Mouse (Mus musculus) right cerebral cortex, postnatal 4 days (tissue): ENCODE results near the gene Sult3a2.
"Not testable (repeated sequence)": the region's sequence is repeated elsewhere in the genome, so short reads cannot be mapped to it uniquely, and the experiment has no call there.

ENCODE experiments used
- DNase-seq: peaks from one replicate; pipeline ENCODE4 v3.0.0-alpha.2; 2022

Gene Sult3a2

DNA sequence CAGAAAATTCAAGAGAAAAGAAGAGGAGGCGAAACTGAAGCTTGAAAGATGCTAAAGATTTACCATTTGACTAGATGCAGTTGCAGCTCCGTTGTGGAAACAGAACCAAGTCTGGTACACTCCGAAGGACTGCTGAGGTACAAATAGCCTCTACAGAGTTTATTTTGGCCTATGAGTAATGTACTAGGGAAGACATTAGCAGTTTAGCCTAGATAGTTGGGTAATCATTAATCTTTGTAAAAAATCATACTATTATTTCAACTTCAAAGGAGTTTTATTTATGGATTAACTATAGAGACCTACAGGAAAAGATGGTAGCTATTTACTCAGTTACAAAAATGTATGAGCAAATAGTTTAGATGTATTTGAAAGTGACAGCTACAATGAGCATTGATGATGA, at the start of gene Sult3a2:
Gene Sult3a2 (minus strand): TSS at position 101 of the 400 bp plus-strand sequence.
- no peak for DNase-seq

DNA sequence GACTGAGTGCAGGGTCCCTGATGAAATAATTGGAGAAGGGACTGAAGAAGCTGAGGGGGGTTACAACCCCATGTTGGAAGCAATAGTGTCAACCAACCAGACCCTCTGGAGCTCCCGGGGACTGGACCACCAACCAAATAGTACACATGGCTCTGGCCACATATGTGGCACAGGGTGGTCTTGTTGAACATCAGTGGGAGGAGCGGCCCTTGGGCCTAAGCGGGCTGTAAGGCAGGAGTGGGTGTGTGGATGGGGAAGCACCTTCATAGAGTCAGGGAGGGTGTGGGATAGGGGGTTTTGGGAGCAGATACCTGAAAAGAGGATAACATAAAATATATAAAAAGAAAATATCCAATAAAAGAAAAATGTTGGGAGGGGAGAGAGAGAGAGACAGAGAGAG, 34.4 kb upstream of the Sult3a2 start:
- no peak for DNase-seq

DNA sequence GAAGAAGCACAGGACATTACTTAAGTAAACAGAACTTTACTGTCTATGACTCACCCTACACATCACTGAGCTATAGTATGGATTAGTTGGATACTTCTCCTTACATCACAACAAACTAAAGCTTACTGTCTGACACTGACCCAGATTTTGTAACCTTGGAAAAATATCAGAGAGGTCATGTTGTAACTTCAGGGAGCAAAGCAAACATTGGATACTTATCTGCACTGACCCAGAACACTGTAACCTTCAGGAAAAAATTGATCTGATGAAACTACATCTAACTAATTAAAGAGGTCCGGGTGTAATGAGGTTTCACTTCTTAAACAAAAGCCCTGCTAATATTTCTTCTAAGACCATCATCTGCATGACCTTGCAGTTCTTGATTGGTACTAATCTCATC, 30.4 kb upstream of the Sult3a2 start:
- no peak for DNase-seq

DNA sequence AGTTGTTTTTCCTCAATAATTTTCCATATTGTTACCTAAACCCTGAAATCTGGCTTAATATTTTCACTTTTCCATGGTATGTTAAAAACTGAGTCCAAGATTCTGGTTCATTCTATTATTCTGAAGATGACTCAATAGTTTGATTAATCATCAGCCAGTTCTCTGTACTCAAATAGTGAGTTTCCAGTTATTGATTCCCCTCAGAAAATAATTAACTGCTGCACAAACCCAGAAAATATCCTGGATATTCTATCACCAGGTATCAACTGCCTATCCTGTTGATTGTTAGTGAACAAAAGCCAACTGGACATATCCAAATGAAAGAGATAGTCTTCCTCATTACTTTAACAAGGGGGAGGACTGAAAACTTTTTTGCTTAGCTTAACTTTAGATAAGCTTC, 27.8 kb upstream of the Sult3a2 start:
- DNase-seq, result no peak

DNA sequence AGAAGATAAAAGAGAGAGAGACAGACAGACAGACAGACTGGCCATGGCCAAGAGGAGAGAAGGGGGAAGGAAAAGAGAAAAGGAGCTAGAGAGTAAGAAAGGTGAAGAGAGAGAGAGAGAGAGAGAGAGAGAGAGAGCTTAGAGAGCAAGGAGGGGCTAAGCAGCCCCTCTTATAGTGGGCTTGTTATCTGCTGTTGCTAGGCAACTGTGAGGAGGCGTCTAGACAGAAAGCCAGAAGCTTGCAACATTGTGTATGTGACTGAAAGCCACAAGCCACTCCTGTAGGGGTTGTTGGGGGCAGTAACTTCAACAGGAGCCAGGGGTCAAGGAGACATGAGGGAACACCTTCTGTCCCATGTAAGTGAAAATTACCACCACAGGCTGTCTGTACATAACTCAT, 25.3 kb upstream of the Sult3a2 start:
- DNase-seq, result no peak

DNA sequence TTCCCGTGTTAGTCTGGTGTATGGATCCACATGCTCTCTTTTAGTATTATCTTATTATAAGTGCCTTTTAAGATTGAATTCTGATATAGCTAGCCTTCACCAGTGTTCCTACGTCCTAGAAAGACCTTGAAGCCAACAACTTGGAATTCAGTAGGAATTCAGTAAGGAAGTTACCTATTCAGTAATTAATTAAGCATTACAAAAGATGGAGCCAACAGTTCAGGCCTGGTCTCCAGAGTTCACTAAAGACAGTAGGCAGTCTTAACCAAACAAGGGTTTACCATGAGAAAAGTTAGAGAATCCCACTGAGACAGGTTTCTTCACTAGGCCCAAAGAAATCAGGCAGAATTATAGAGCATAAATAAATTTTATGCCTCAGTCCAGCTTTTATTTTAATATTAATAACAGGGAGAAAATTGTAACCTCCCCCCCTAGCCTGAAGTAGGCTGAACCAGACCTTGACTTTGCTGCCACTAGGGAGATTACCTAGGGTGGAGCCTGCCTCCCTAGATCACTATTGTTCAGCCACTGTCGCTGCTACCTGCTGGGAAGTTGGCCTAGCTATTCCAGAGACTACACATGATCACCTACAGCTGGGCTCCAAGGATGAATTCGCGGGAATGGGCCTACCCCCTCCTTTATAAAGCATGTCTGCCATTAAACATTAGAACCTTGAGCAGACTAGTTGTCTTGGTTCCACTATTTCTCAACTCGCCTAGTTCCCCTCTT, 10.9 kb upstream of the Sult3a2 start:
- not testable (repeated sequence) for DNase-seq

DNA sequence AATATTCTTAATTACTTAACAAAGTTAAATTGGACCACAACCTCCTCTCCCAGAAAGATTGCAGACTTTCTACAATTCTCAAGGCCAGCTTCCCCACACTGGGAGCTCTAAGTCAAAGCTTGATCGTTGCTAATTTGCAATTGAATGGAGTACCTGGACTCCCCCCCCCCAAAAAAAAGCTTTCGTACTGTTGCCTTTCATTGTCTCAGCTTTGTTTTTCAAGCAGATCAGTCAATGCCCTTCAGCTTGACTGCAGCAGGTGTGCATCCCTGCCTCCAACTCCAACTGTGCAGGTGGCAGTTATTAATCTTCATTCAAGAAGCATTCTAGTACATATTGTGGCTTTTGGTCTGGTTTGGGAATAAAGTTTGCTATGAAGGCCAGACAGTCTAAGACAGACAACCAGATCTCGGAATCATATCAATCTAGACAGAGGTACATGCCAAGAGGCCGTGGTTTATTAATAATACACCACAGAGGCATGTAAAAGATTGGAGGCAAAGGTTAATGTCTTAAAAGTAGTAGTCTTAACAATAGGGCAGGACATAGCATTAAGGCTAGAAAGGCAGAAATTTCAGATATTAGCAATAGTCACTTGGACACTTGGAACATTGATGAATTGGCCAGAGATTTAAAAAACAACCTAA, 9.9 kb upstream of the Sult3a2 start:
- DNase-seq, result not testable (repeated sequence)

DNA sequence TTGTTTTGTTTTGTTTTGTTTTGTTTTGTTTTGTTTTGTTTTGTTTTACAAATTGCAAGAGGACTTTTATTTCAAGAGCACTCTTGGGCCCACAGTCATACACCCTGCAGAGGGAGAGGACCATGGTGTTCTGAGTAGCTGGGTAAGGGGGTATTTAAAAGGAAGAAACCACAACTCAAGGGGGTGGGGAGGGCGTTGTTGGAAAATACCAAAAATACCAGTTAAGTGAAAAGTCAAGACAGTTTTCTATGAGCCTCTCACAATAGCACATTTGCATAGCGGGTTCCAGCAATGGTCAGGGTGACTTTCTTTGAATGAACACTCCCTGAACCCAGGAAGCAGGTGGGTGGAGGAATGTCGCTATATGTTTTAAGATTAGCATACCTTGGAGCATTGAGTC, 5.7 kb upstream of the Sult3a2 start:
- not testable (repeated sequence) for DNase-seq

DNA sequence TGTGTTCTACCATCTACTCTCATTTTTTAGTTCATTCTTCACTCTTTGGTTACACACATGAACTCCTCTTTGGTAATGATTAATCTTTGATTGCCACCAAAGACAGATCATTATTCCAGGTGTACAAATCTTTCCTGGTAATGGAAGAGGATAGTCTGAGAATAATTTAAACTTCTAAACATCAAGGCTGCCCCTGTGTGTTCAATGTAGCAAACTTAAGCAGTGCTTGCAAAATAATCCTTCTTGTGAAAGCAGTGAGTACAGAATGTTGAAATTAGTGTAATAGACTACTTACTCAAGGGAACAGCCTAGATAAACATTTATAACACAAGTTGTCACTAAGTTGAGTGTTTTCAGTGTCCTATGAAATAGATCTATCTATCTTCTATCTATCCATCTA, 1.0 kb upstream of the Sult3a2 start:
- DNase-seq, result no peak

DNA sequence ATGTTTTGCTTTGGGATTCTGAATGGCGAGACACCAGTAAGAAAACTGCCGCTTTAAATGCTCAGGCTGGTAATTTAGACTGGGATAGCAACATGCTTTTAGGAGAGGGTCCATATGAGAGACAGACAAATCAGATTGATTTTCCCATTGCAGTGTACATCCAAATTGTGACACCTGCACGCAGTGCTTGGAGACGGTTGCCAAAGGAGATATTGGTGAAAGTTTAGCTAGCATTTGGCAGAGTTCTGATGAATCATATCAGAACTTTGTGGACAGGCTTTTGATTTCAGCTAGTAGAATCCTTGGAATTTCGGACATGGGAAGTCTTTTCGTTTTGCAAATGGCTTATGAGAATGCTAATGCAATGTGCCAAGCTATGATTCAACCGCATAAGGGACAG, 51.3 kb downstream of the Sult3a2 start:
- not testable (repeated sequence) for DNase-seq

DNA sequence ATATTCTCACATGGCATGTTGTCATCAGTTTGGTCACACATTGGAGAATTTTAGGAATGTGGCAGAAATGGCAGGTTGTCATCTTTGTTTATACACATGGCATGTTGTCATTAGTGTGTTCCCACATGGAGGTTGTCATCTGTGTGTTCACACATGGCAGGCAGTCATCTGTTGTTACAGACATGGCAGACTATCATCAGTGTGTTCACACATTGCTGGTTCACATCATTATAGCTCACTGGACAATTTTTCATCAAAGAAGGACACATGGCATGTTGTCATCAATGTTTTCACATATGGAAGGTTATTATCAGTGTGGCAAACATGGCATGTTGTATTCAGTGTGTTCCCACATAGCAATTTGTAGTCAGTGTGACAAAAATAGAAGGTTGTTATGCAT, 53.3 kb downstream of the Sult3a2 start:
- DNase-seq, result no peak

DNA sequence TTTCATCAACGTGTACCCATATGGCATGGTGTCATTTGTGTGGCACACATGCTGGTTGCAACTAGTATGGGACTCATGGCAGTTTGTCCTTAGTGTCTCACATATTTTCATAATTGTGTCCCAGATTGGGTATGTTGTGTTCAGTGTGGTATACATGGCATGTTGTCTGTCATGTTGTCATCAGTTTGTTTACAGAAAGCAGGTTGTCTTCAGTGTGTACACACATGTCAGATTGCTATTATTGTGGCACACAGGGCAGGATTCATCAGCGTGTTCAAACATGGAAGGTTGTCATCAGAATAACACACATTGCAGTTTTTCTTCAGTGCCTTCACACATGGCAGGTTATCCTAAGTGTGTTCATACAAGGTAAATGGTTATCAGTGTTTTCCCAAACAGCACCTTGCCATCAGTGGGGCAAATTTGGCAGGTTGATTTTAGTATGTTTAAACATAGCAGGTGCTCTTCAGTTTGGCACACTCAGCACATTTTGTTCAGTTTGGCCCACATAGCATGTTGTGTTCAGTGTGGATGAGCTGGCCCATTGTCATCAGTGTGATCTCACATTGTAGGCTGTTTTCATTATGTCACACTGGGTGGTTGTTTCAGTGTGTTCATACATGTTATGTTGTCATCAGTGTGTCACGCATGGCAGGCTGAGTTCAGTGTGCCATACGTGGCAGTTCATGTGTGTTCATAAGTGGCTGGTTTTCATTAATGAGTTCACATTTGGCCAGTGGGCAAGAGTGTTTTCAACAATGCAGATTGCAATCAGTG, 53.9 kb downstream of the Sult3a2 start:
- DNase-seq, result no peak

DNA sequence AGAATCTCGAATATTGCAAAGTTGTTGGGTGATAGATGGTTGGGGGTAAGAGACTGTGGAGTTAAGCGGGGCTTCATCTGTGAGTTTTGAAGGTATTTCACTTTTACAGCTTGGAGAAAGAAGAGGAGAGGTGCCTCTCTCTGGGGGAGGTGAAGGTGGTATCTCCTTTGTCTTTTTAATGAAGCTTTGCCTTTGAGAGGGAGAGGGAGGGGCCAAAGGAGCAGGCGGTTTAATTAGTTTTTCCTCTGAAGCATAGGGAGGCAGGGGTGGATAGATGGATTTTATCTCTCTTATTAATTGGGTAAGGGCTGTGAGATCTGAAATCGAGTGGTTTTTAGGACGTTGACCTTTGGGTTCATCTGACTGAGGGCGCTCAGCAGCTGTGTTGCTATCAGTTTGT, 62.7 kb downstream of the Sult3a2 start:
- DNase-seq, result no peak

DNA sequence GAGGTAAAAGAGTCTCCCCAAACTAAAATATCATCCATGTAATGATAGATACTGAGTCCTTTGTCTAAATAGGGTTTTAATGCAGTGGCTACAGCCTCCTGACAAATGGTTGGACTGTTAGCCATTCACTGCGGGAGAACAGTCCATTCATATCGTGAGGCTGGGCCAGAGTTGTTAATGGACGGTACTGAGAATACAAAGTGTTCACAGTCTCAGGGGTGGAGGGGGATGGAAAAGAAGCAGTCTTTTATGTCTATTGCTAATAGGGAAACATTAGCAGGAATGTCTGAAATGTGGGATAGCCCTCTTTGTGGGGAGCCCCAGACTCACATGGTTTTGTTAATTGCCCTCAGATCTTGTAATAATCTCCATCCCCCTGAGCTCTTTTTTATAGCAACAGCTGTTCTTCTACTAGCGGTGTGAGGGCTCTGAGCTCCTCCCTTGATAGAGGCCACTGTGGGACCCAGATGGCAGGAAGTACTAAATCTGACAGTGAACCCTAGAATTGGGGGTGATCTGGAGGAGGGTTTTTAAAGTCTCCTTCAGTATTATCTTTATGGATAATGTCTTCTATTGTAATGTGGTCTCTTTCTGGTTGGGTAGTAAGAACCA, 64.6 kb downstream of the Sult3a2 start:
- no peak for DNase-seq
